ENCODE assay signal across 29 mouse cellular contexts in genomic region chr9:101113317-101113716, GRCm38 (mm10). TPM values are rescaled to one million over a fixed set of nuclear protein-coding genes. Genes with fewer than 3 reads are reported as not detected.
DNase-seq lines count a peak whose midpoint lies in the region; ATAC-seq and TF ChIP-seq lines count a peak whose summit lies in the region.
"Had no signal": no experiment of that assay in that cellular context is flagged by ENCODE, and none has a peak within 500 bp of the region (broad histone marks: within the 10 kb centered on the region; RNA-seq: fewer than 3 reads in every experiment).

No protein-coding gene starts in this region.

- ATAC-seq in heart, embryonic 11.5 days (replicated peaks; ENCODE audit: insufficient number of reproducible peaks, low FRiP score, low TSS enrichment) = peak; percentile 55; the same call in 1 of the 2 replicates
- ATAC-seq in kidney, embryonic 16.5 days (ENCODE audit: low FRiP score, low TSS enrichment) = peak; percentile 54; the same call in 1 of the 2 replicates
- ATAC-seq in kidney, embryonic 14.5 days (ENCODE audit: low FRiP score, low TSS enrichment) = no peak
- ATAC-seq in lung, postnatal 0 days = 0 out of 2 replicates have a peak, but pooled peaks have one; percentile 23
- no peak for ATAC-seq in megakaryocyte, adult 5-6 weeks (ENCODE audit: poor library complexity, severe bottlenecking)
- ATAC-seq: activated CD4-positive, CD25-positive, alpha-beta regulatory T cell, adult 4 months; forebrain, embryonic 15.5 days had no signal

- no peak overlapping the region for H3K4me2 ChIP-seq in heart, embryonic 11.5 days
- H3K4me2 ChIP-seq in kidney, embryonic 16.5 days (replicated peaks; ENCODE audit: low read depth, low read length) = no peak overlapping the region
- H3K4me2 ChIP-seq in kidney, embryonic 14.5 days (replicated peaks; ENCODE audit: low read depth, low read length) = no peak overlapping the region
- H3K4me2 ChIP-seq in lung, postnatal 0 days (replicated peaks; ENCODE audit: low read depth, low read length) = no peak overlapping the region
- H3K4me2 ChIP-seq: embryonic facial prominence, embryonic 12.5 days; forebrain, embryonic 15.5 days; heart, embryonic 15.5 days; hindbrain, embryonic 14.5 days; midbrain, embryonic 12.5 days; neural tube, embryonic 12.5 days had no signal

- no peaks in the 10 kb centered on the region for H3K9me3 ChIP-seq in heart, embryonic 11.5 days (replicated peaks; ENCODE audit: control insufficient read depth, low read length)
- H3K9me3 ChIP-seq in kidney, embryonic 16.5 days (ENCODE audit: low read length) = no peaks in the 10 kb centered on the region
- no peaks in the 10 kb centered on the region for H3K9me3 ChIP-seq in kidney, embryonic 14.5 days (ENCODE audit: control insufficient read depth, low read length)
- H3K9me3 ChIP-seq in lung, postnatal 0 days (ENCODE audit: low read length) = no peaks in the 10 kb centered on the region
- H3K9me3 ChIP-seq: embryonic facial prominence, embryonic 12.5 days; forebrain, embryonic 10.5 days; forebrain, embryonic 15.5 days; heart, embryonic 15.5 days; megakaryocyte, embryonic 14.5 days; midbrain, embryonic 12.5 days; neural tube, embryonic 12.5 days had no signal

- no peak overlapping the region for H3K4me3 ChIP-seq in heart, embryonic 11.5 days (ENCODE audit: low read depth, low read length)
- H3K4me3 ChIP-seq in kidney, embryonic 16.5 days (ENCODE audit: low read length) = no peak overlapping the region
- H3K4me3 ChIP-seq in kidney, embryonic 14.5 days (ENCODE audit: low read length) = no peak overlapping the region
- H3K4me3 ChIP-seq in lung, postnatal 0 days (ENCODE audit: low read depth, low read length) = no peak overlapping the region
- H3K4me3 ChIP-seq: embryonic facial prominence, embryonic 12.5 days; forebrain, embryonic 10.5 days; forebrain, embryonic 15.5 days; heart, adult 2 months; heart, embryonic 15.5 days; megakaryocyte, embryonic 14.5 days; midbrain, embryonic 12.5 days; myocyte; neural tube, embryonic 12.5 days had no signal

- no peak for TF ChIP-seq CTCF in lung, postnatal 0 days (IDR thresholded peaks at IDR 0.05)

- H3K9ac ChIP-seq in heart, embryonic 11.5 days (ENCODE audit: low read depth, low read length) = no peak overlapping the region
- no peak overlapping the region for H3K9ac ChIP-seq in kidney, embryonic 16.5 days (replicated peaks; ENCODE audit: low read length)
- no peak overlapping the region for H3K9ac ChIP-seq in kidney, embryonic 14.5 days (ENCODE audit: low read depth, low read length)
- H3K9ac ChIP-seq in lung, postnatal 0 days (replicated peaks; ENCODE audit: low read depth) = no peak overlapping the region
- H3K9ac ChIP-seq: embryonic facial prominence, embryonic 12.5 days; forebrain, embryonic 15.5 days; heart, embryonic 15.5 days; hindbrain, embryonic 14.5 days; liver, embryonic 14.5 days; midbrain, embryonic 12.5 days; neural tube, embryonic 12.5 days had no signal

- H3K36me3 ChIP-seq in heart, embryonic 11.5 days (ENCODE audit: control insufficient read depth, insufficient read depth, low read length) = peaks cover 13% of the 10 kb centered on the region
- H3K36me3 ChIP-seq in kidney, embryonic 16.5 days (ENCODE audit: insufficient read depth, low read length) = peaks cover 12% of the 10 kb centered on the region
- no peaks in the 10 kb centered on the region; the same call in 1 of the 2 replicates for H3K36me3 ChIP-seq in kidney, embryonic 14.5 days (ENCODE audit: control insufficient read depth, insufficient read depth, low read length)
- 0 out of 2 replicates have a peak, but pooled peaks cover 3% of the 10 kb centered on the region for H3K36me3 ChIP-seq in lung, postnatal 0 days (ENCODE audit: insufficient read depth, low read length)
- H3K36me3 ChIP-seq: neural tube, embryonic 12.5 days had no signal

- WGBS in heart, embryonic 11.5 days (ENCODE audit: insufficient replicate concordance) = 66% methylated on average over 4 of the region's 4 CpGs
- 76% methylated on average over 4 of the region's 4 CpGs for WGBS in kidney, embryonic 16.5 days
- 87% methylated on average over 4 of the region's 4 CpGs for WGBS in kidney, embryonic 14.5 days
- WGBS in lung, postnatal 0 days = 56% methylated on average over 4 of the region's 4 CpGs

- no peaks in the 10 kb centered on the region for H3K27me3 ChIP-seq in heart, embryonic 11.5 days (ENCODE audit: control insufficient read depth, insufficient read depth, low read length)
- H3K27me3 ChIP-seq in kidney, embryonic 16.5 days (ENCODE audit: insufficient read depth, low read length) = no peaks in the 10 kb centered on the region
- H3K27me3 ChIP-seq in kidney, embryonic 14.5 days (ENCODE audit: control insufficient read depth, insufficient read depth, low read length) = no peaks in the 10 kb centered on the region
- H3K27me3 ChIP-seq in lung, postnatal 0 days (replicated peaks; ENCODE audit: insufficient read depth, low read length) = no peaks in the 10 kb centered on the region
- H3K27me3 ChIP-seq: embryonic facial prominence, embryonic 12.5 days; forebrain, embryonic 15.5 days; heart, embryonic 15.5 days; megakaryocyte, embryonic 14.5 days; midbrain, embryonic 12.5 days; neural tube, embryonic 12.5 days had no signal

- peaks cover 15% of the 10 kb centered on the region for H3K4me1 ChIP-seq in heart, embryonic 11.5 days (ENCODE audit: control insufficient read depth, insufficient read depth, low read length)
- H3K4me1 ChIP-seq in kidney, embryonic 16.5 days (ENCODE audit: insufficient read depth, low read length) = 0 out of 2 replicates have a peak, but pooled peaks cover 5% of the 10 kb centered on the region
- H3K4me1 ChIP-seq in kidney, embryonic 14.5 days (ENCODE audit: control insufficient read depth, insufficient read depth, low read length) = no peaks in the 10 kb centered on the region
- peaks cover 6% of the 10 kb centered on the region; the same call in 1 of the 2 replicates for H3K4me1 ChIP-seq in lung, postnatal 0 days (ENCODE audit: insufficient read depth, low read depth, low read length)
- H3K4me1 ChIP-seq: embryonic facial prominence, embryonic 12.5 days; forebrain, embryonic 10.5 days; forebrain, embryonic 15.5 days; midbrain, embryonic 12.5 days; neural tube, embryonic 12.5 days had no signal

- no peak for TF ChIP-seq EP300 in lung, postnatal 0 days (IDR thresholded peaks at IDR 0.05)

- H3K27ac ChIP-seq in heart, embryonic 11.5 days (ENCODE audit: low read depth, low read length) = 0 out of 2 replicates have a peak overlapping the region, but pooled peaks have one; percentile 5
- H3K27ac ChIP-seq in kidney, embryonic 16.5 days (ENCODE audit: low read length) = no peak overlapping the region
- no peak overlapping the region for H3K27ac ChIP-seq in kidney, embryonic 14.5 days (ENCODE audit: low read depth, low read length)
- no peak overlapping the region for H3K27ac ChIP-seq in lung, postnatal 0 days (ENCODE audit: low read length)
- H3K27ac ChIP-seq: embryonic facial prominence, embryonic 12.5 days; forebrain, embryonic 10.5 days; forebrain, embryonic 15.5 days; heart, adult 2 months; heart, embryonic 15.5 days; hindbrain, embryonic 14.5 days; liver, embryonic 14.5 days; midbrain, embryonic 12.5 days; neural tube, embryonic 12.5 days had no signal

- DNase-seq in heart, adult 11 months = no peak
- DNase-seq in lung, postnatal 0 days (ENCODE audit: low spot score) = peak; percentile 40
- DNase-seq in lung, postnatal 25 days (ENCODE audit: low spot score) = no peak
- DNase-seq: adrenal gland, adult 2 months; cerebellum, adult 2 months; cerebellum, postnatal 14 days; gastrocnemius, postnatal 25 days; heart, adult 2 months; kidney, adult 2 months; kidney, postnatal 14 days; liver; lung, postnatal 10 days; thymus, adult 2 months; thymus, postnatal 36 days had no signal

RNA-seq across cellular contexts. Expression of gene Msl2, which starts 39.4 kb away (rescaled TPM):
- 3.3 and 3.8 TPM in 2 replicates for polyA plus RNA-seq in heart, embryonic 11.5 days (2014; fragmentation: Nextera tagmentation; extraction: Ambion mirVana)
- polyA plus RNA-seq in kidney, embryonic 16.5 days (2015; fragmentation: Nextera tagmentation; extraction: Ambion mirVana) = 3.7 and 4.4 TPM in 2 replicates
- polyA plus RNA-seq in kidney, embryonic 14.5 days (2014; fragmentation: Nextera tagmentation; extraction: Ambion mirVana) = 9.7 and 11.9 TPM in 2 replicates
- polyA plus RNA-seq in lung, postnatal 0 days (2015; fragmentation: Nextera tagmentation; extraction: Ambion mirVana) = 5.0 and 5.8 TPM in 2 replicates
- 85.6 and 92.6 TPM in 2 replicates for total RNA-seq in megakaryocyte, adult 5-6 weeks (2015)
- 44.9 and 53.4 TPM in 2 replicates for total RNA-seq in megakaryocyte, adult 5-6 weeks (2017)

Comparison
In these comparisons a context has a peak if more than half of its experiments do, and no peak if none do; other contexts are left out.
1. ATAC-seq: peak in heart, embryonic 11.5 days (single experiment), kidney, embryonic 16.5 days (single experiment) and lung, postnatal 0 days (single experiment); none in kidney, embryonic 14.5 days (single experiment) and megakaryocyte, adult 5-6 weeks (single experiment).